Mouse (Mus musculus) ES-E14 (cell line): ENCODE measurements at regions not wholly inside any gene's neighbourhood (a gene's known extent, or its start where the extent isn't known, plus 50 kb on each side); places are given as distances from the start of the nearest gene placed in this dataset.
A peak's percentile ranks its signal among the peaks of the same experiment; 100 is the strongest.

Experiments
- DNase-seq: peaks from one replicate; pipeline ENCODE4 v3.0.0-alpha.2; 2013; ENCODE audit warnings: low read depth, low spot score
- H3K27ac ChIP-seq: 2 replicates; pipeline ENCODE4 v1.5.1; 2012; ENCODE audit warnings: low read depth, mild to moderate bottlenecking, low read length, moderate library complexity, mixed read lengths; ENCODE audit not compliant: poor library complexity, insufficient read depth, severe bottlenecking
- H3K36me3 ChIP-seq: 2 replicates; pipeline ENCODE4 v1.6.1; 2012; ENCODE audit warnings: mild to moderate bottlenecking, low read length, moderate library complexity, mixed read lengths; ENCODE audit not compliant: control insufficient read depth, poor library complexity, insufficient read depth, severe bottlenecking
- H3K4me1 ChIP-seq, 2 experiments: fragments of 150-350 bp in 1 of 2; sonication (generic) in 1 of 2; 2 replicates each; pipeline ENCODE4 v1.6.1; 2012; ENCODE audit warnings: low read length in 2 of 2, mild to moderate bottlenecking in 1 of 2, mixed read lengths in 1 of 2; ENCODE audit not compliant: control insufficient read depth in 2 of 2, insufficient read depth in 2 of 2, poor library complexity in 1 of 2
- H3K4me3 ChIP-seq, 2 experiments: fragments of 150-350 bp in 1 of 2; sonication (generic) in 1 of 2; 2 replicates each; pipeline ENCODE4 v1.5.1; 2012; ENCODE audit warnings: low read length in 2 of 2, low read depth in 1 of 2, mild to moderate bottlenecking in 1 of 2, mixed read lengths in 1 of 2; ENCODE audit not compliant: insufficient read depth in 1 of 2, poor library complexity in 1 of 2, severe bottlenecking in 1 of 2
- H3K9ac ChIP-seq: 2 replicates; pipeline ENCODE4 v1.6.1; 2012; ENCODE audit warnings: low read depth, mild to moderate bottlenecking, low read length, mixed read lengths; ENCODE audit not compliant: poor library complexity, insufficient read depth, severe bottlenecking
- H3K9me3 ChIP-seq: fragments of 150-350 bp; sonication (generic); 2 replicates; pipeline ENCODE4 v1.6.1; 2012; ENCODE audit warnings: low read depth, mild to moderate bottlenecking, low read length; ENCODE audit not compliant: control insufficient read depth, insufficient read depth
- CHD2 ChIP-seq: IDR thresholded peaks from 2 replicates; pipeline ENCODE4 v1.6.1; 2014; ENCODE audit warnings: mild to moderate bottlenecking, low read depth, low read length, inconsistent platforms
- HCFC1 ChIP-seq: IDR thresholded peaks from 2 replicates; pipeline ENCODE4 v1.6.1; 2012; ENCODE audit warnings: low read length, inconsistent platforms, borderline replicate concordance; ENCODE audit not compliant: insufficient read depth
- MAFK ChIP-seq: IDR thresholded peaks from 2 replicates; pipeline ENCODE4 v1.6.1; 2014; ENCODE audit warnings: mild to moderate bottlenecking, low read depth, low read length, inconsistent platforms; ENCODE audit not compliant: insufficient read depth
- ZC3H11A ChIP-seq: IDR thresholded peaks from 2 replicates; pipeline ENCODE4 v1.6.1; 2012; ENCODE audit warnings: low read depth, mild to moderate bottlenecking, inconsistent platforms, low read length, borderline replicate concordance
- ZNF384 ChIP-seq: IDR thresholded peaks from 2 replicates; pipeline ENCODE4 v1.6.1; 2012; ENCODE audit warnings: low read depth, low read length, inconsistent platforms
- in situ Hi-C, 2 experiments: fragments of 600-800 bp; cut with MboI; formaldehyde crosslinking; loops; one replicate each; pipeline ENCODE4 v1.15.1; 2025; ENCODE audit warnings: low sequenced_read_pairs in 2 of 2, inconsistent platforms in 1 of 2; ENCODE audit not compliant: unreplicated experiment in 2 of 2

GRCm38 (mm10) chr9:101807249-101807648, 54.4 kb upstream of the 9630041A04Rik start:
- TF ChIP-seq ZNF384: no peak
- TF ChIP-seq CHD2: no peak
- no peak for TF ChIP-seq HCFC1
- no peak for TF ChIP-seq MAFK
- no peak for TF ChIP-seq ZC3H11A
- Histone ChIP-seq H3K27ac (no peak overlapping the region), H3K36me3 (no peaks in the 10 kb centered on the region), H3K4me3 (no peak overlapping the region), H3K4me1 (no peaks in the 10 kb centered on the region), H3K9ac (no peak overlapping the region), H3K9me3 (no peaks in the 10 kb centered on the region)
- in situ Hi-C loops: no loop called here
- DNase-seq: no peak

- no peaks in the 10 kb centered on the region for H3K9me3 ChIP-seq
- DNase-seq: no peak
- H3K9ac ChIP-seq: no peak overlapping the region
- in situ Hi-C loops: no loop called here
- no peak overlapping the region for H3K27ac ChIP-seq
- no peaks in the 10 kb centered on the region for H3K36me3 ChIP-seq
- no peaks in the 10 kb centered on the region for H3K4me1 ChIP-seq
- no peak for TF ChIP-seq ZC3H11A
- no peak for TF ChIP-seq ZNF384
- no peak for TF ChIP-seq HCFC1
- 0 out of 2 replicates have a peak, but pooled peaks have one; percentile 38 for TF ChIP-seq MAFK
- TF ChIP-seq CHD2: no peak
- no peak overlapping the region for H3K4me3 ChIP-seq
Observed at GRCm38 (mm10) chr9:101796718-101797117, 64.9 kb upstream of the 9630041A04Rik start.

GRCm38 (mm10) chr9:101796063-101796462, 65.6 kb upstream of the 9630041A04Rik start:
- Histone ChIP-seq H3K4me3 (no peak overlapping the region), H3K27ac (no peak overlapping the region), H3K36me3 (no peaks in the 10 kb centered on the region), H3K4me1 (no peaks in the 10 kb centered on the region), H3K9ac (no peak overlapping the region), H3K9me3 (no peaks in the 10 kb centered on the region)
- DNase-seq: no peak
- TF ChIP-seq HCFC1 (no peak), ZNF384 (no peak), CHD2 (no peak), MAFK (no peak), ZC3H11A (no peak)
- in situ Hi-C loops: no loop called here

GRCm38 (mm10) chr9:101795436-101795835, 66.2 kb upstream of the 9630041A04Rik start:
- H3K36me3 ChIP-seq: no peaks in the 10 kb centered on the region
- no peaks in the 10 kb centered on the region for H3K4me1 ChIP-seq
- H3K9me3 ChIP-seq: no peaks in the 10 kb centered on the region
- TF ChIP-seq ZC3H11A: no peak
- no peak for TF ChIP-seq ZNF384
- TF ChIP-seq CHD2: no peak
- no peak for TF ChIP-seq MAFK
- TF ChIP-seq HCFC1: no peak
- H3K9ac ChIP-seq: no peak overlapping the region
- in situ Hi-C loops: no loop called here
- DNase-seq: no peak
- H3K27ac ChIP-seq: no peak overlapping the region
- H3K4me3 ChIP-seq: no peak overlapping the region

- Histone ChIP-seq H3K9ac (no peak overlapping the region), H3K4me1 (no peaks in the 10 kb centered on the region), H3K27ac (no peak overlapping the region), H3K36me3 (no peaks in the 10 kb centered on the region), H3K4me3 (no peak overlapping the region), H3K9me3 (no peaks in the 10 kb centered on the region)
- in situ Hi-C loops: no loop called here
- no peak for DNase-seq
- no peak for TF ChIP-seq HCFC1
- TF ChIP-seq CHD2: no peak
- no peak for TF ChIP-seq ZNF384
- no peak for TF ChIP-seq ZC3H11A
- TF ChIP-seq MAFK: no peak
Observed at GRCm38 (mm10) chr9:101790936-101791335, 70.7 kb upstream of the 9630041A04Rik start.
